Mouse (Mus musculus): ENCODE measurements around the gene Mei1.

GRCm38 (mm10) chr15:82127426-82128374 is 57.9 kb downstream of the Mei1 start, which contains the start of gene Ccdc134:
- no peak for TF ChIP-seq CTCF (IDR thresholded peaks at IDR 0.05; ENCODE audit: borderline replicate concordance, extremely low read depth, insufficient read depth, insufficient read length)
- peak; percentile 78; the same call in 1 of the 2 replicates for TF ChIP-seq POLR2A (IDR thresholded peaks at IDR 0.05; ENCODE audit: borderline replicate concordance, extremely low read depth, insufficient read depth, insufficient read length, poor library complexity, severe bottlenecking)
